Mouse (Mus musculus): ENCODE measurements around the gene Rasgef1b. TPM values are rescaled to one million over a fixed set of nuclear protein-coding genes. Genes with fewer than 3 reads are reported as not detected.

The Rasgef1b gene
- polyA plus RNA-seq, 1 experiment from 2014 or later, result 7.3 TPM

DNA sequence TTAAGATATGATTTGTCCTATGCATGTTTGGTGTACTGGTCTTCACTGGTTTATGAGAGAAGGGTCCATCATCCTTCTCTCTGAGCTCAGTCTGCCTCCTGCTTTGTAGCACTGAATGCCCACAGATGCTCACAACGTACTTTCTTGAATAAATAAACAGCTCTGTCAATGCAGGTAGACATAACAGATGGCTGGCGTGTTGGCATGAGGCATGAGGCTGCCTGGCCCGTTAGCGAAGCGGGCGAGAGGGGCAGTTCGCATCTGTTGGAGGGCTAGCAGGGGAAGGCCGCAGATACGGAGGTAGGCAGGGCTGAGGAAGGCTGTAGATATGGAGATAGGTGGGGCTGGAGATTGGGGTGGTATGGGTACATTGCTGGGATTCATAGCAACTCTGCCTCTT is 451.3 kb downstream of the Rasgef1b start:
- WGBS, result 80% methylated on average over 9 of the region's 9 CpGs
- Histone ChIP-seq H3K4me1 (ENCODE audit: control insufficient read depth, insufficient read depth, low read length) (peaks cover 4% of the 10 kb centered on the region; the same call in 1 of the 2 replicates), H3K4me2 (ENCODE audit: low read depth, low read length) (no peak overlapping the region)

DNA sequence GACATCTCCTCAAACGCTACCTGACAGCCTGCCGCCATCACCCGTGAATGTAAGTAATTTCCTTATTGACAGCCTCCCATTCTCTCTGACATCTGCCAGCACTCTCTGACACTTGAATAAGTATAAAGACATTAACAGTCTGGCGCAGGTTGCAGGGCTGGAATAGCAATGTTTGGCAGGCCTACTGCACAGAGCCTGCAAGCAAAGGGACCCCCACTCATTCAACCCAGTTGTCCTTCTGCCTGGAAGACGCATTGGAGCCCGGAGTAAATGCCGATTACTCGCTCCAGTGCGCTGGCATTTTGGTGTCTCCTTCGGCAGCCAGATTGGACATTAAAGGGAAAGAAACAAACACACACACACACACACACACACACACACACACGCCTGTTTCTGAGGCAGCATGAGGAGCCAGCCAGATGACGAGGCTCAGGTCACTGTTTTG is 454.7 kb downstream of the Rasgef1b start:
- Histone ChIP-seq H3K27me3 (replicated peaks; ENCODE audit: control insufficient read depth, insufficient read depth, low read length) (no peaks in the 10 kb centered on the region), H3K27ac (ENCODE audit: low read length) (no peak overlapping the region), H3K4me2 (ENCODE audit: low read depth, low read length) (no peak overlapping the region), H3K4me3 (ENCODE audit: low read length) (no peak overlapping the region), H3K4me1 (ENCODE audit: control insufficient read depth, insufficient read depth, low read length) (peaks cover 4% of the 10 kb centered on the region; the same call in 1 of the 2 replicates), H3K9me3 (ENCODE audit: control insufficient read depth, low read length) (no peaks in the 10 kb centered on the region), H3K36me3 (ENCODE audit: control insufficient read depth, insufficient read depth, low read length) (no peaks in the 10 kb centered on the region), H3K9ac (ENCODE audit: low read depth, low read length) (no peak overlapping the region)
- 64% methylated on average over 12 of the region's 12 CpGs for WGBS
- no peak for ATAC-seq

More for the DNA sequence above, 451.3 kb downstream of the Rasgef1b start:
- Histone ChIP-seq H3K9ac (ENCODE audit: low read depth, low read length) (no peak overlapping the region), H3K27ac (ENCODE audit: low read length) (no peak overlapping the region), H3K27me3 (replicated peaks; ENCODE audit: control insufficient read depth, insufficient read depth, low read length) (no peaks in the 10 kb centered on the region), H3K36me3 (ENCODE audit: control insufficient read depth, insufficient read depth, low read length) (no peaks in the 10 kb centered on the region), H3K4me3 (ENCODE audit: low read length) (no peak overlapping the region), H3K9me3 (ENCODE audit: control insufficient read depth, low read length) (no peaks in the 10 kb centered on the region)
- ATAC-seq, result no peak

DNA sequence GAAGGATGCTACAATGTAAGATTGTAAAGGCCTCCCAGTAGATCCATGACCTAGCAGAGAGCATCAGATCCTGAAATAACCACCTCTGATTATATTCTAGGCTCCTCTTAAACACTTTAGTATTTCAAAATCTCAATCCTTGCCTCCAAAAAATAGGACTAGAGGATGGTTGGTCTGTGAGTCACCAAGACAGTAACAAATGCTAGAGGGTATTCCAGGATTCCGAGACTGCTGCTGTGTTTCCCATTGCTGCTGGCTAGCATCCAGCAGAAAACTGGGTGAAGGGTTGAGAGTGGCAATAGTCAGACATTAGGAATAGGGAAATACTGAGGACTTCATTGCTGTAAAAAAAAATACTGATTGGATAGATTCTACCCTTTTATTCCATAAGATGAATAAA is 457.3 kb downstream of the Rasgef1b start:
- no peaks in the 10 kb centered on the region for H3K4me1 ChIP-seq (ENCODE audit: control insufficient read depth, insufficient read depth, low read length)
- no peaks in the 10 kb centered on the region for H3K36me3 ChIP-seq (ENCODE audit: control insufficient read depth, insufficient read depth, low read length)
- H3K4me2 ChIP-seq (ENCODE audit: low read depth, low read length), result no peak overlapping the region
- 62% methylated on average over 1 of the region's 1 CpGs for WGBS
- no peaks in the 10 kb centered on the region for H3K27me3 ChIP-seq (replicated peaks; ENCODE audit: control insufficient read depth, insufficient read depth, low read length)
- no peak overlapping the region for H3K27ac ChIP-seq (ENCODE audit: low read length)
- H3K9me3 ChIP-seq (ENCODE audit: control insufficient read depth, low read length), result no peaks in the 10 kb centered on the region
- H3K4me3 ChIP-seq (ENCODE audit: low read length), result no peak overlapping the region
- ATAC-seq, result no peak
- H3K9ac ChIP-seq (ENCODE audit: low read depth, low read length), result no peak overlapping the region

DNA sequence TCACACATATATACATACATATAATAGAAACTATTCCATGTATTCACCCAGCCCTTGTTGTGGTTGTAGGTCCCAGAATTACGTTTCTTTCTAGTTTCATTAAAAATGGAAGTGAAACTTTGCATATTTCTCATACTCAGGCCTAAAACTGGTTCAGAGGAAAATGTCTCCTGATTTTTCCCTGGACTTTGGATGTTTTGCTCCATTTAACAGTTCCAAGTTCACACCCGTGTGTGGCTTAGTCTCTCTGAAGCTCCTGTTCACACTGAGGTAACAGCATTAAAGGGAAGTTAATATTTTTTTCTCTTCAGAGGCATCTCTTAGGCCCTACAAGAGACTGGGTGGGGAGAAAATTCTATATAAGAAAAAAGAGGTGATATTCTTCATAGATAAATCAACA is 459.7 kb downstream of the Rasgef1b start:
- Histone ChIP-seq H3K27me3 (replicated peaks; ENCODE audit: control insufficient read depth, insufficient read depth, low read length) (no peaks in the 10 kb centered on the region), H3K9me3 (ENCODE audit: control insufficient read depth, low read length) (no peaks in the 10 kb centered on the region), H3K27ac (ENCODE audit: low read length) (no peak overlapping the region), H3K4me3 (ENCODE audit: low read length) (no peak overlapping the region), H3K4me2 (ENCODE audit: low read depth, low read length) (no peak overlapping the region), H3K4me1 (ENCODE audit: control insufficient read depth, insufficient read depth, low read length) (no peaks in the 10 kb centered on the region), H3K36me3 (ENCODE audit: control insufficient read depth, insufficient read depth, low read length) (no peaks in the 10 kb centered on the region), H3K9ac (ENCODE audit: low read depth, low read length) (no peak overlapping the region)
- no peak for ATAC-seq
- 73% methylated on average over 2 of the region's 2 CpGs for WGBS

DNA sequence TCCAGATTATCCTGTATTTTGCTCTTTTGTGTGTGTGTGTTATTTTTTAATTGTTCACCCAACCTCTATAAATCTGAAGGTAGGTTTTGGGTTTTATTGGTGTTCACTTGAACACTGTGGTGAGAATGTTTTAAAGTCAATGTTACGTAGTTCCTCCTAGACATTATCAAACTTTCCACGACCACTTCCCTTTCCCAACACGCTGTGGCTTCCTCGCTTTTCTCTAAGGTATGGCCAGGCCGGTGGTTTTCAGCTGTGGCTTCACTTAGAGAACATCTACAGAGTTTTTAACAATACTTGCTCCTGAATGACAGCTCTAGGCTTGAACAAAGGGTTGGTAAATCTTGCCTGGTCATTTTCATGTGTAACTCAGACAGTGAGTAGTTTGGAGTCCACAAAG is 461.5 kb downstream of the Rasgef1b start:
- H3K27ac ChIP-seq (ENCODE audit: low read length), result no peak overlapping the region

DNA sequence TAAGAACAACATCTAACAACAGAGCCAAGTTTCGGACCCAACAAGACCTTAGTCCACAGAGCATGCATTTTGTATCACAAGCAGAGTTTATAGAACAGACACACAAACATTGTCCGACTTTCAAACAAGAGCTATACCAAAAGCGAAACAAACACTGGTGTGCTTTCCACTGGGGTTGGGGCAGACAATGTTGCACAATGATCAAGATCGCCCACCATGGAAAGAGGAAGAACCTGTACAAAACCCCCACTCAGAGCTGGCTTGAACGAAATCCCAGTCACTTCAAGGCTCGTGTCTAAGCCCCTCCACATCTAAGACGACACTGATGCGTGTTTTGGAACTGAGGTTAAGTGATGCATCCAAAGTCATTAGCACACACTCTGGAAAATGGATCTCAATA is 462.6 kb downstream of the Rasgef1b start:
- Histone ChIP-seq H3K4me2 (ENCODE audit: low read depth, low read length) (no peak overlapping the region), H3K4me1 (ENCODE audit: control insufficient read depth, insufficient read depth, low read length) (no peaks in the 10 kb centered on the region), H3K36me3 (ENCODE audit: control insufficient read depth, insufficient read depth, low read length) (no peaks in the 10 kb centered on the region), H3K27me3 (replicated peaks; ENCODE audit: control insufficient read depth, insufficient read depth, low read length) (no peaks in the 10 kb centered on the region), H3K9me3 (ENCODE audit: control insufficient read depth, low read length) (no peaks in the 10 kb centered on the region), H3K27ac (ENCODE audit: low read length) (no peak overlapping the region), H3K9ac (ENCODE audit: low read depth, low read length) (no peak overlapping the region), H3K4me3 (ENCODE audit: low read length) (no peak overlapping the region)
- WGBS, result 86% methylated on average over 8 of the region's 8 CpGs
- no peak for ATAC-seq

More for the DNA sequence above, 461.5 kb downstream of the Rasgef1b start:
- Histone ChIP-seq H3K36me3 (ENCODE audit: control insufficient read depth, insufficient read depth, low read length) (no peaks in the 10 kb centered on the region), H3K4me2 (ENCODE audit: low read depth, low read length) (no peak overlapping the region), H3K9me3 (ENCODE audit: control insufficient read depth, low read length) (no peaks in the 10 kb centered on the region), H3K9ac (ENCODE audit: low read depth, low read length) (no peak overlapping the region), H3K4me1 (ENCODE audit: control insufficient read depth, insufficient read depth, low read length) (no peaks in the 10 kb centered on the region), H3K4me3 (ENCODE audit: low read length) (no peak overlapping the region), H3K27me3 (replicated peaks; ENCODE audit: control insufficient read depth, insufficient read depth, low read length) (no peaks in the 10 kb centered on the region)
- WGBS, result 82% methylated on average over 5 of the region's 5 CpGs
- no peak for ATAC-seq

DNA sequence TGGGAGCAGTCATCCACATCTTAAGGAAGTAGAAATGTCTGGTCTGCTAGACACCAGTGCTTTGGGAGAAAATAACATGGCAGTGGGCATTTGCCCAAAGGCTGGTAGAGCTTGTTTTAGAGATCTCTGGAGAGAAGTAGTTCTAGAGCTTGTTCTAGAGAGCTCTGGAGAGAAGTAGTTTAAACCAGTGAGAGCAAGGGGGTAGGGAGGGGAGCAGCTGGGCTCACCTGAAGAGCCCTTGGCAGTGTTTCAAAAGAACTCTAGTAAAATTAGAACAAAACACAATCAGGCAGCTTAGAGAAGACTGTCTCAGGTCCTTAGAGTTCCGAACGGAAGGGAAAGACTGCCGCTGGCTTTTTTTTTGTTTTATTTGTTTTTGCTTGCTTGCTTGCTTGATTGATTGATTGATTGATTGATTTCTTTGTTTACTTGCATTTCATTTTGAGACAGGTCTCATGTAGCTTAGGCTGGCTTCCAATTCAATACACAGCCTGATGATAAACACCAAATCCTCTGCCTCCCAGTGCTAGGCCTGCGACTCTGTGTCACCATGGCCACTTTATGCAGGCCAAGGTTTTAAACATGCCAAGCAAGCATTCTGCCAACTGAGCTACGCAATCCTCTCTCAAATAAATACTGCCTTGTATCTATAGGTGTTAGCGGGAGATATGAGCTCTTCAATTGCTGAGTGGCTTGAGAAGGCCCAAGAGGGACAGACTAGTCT is 466.5 kb downstream of the Rasgef1b start:
- H3K36me3 ChIP-seq (ENCODE audit: control insufficient read depth, insufficient read depth, low read length), result no peaks in the 10 kb centered on the region
- 81% methylated on average over 6 of the region's 6 CpGs for WGBS
- H3K27me3 ChIP-seq (replicated peaks; ENCODE audit: control insufficient read depth, insufficient read depth, low read length), result no peaks in the 10 kb centered on the region
- H3K9me3 ChIP-seq (ENCODE audit: control insufficient read depth, low read length), result no peaks in the 10 kb centered on the region
- H3K9ac ChIP-seq (ENCODE audit: low read depth, low read length), result no peak overlapping the region
- H3K27ac ChIP-seq (ENCODE audit: low read length), result no peak overlapping the region
- H3K4me1 ChIP-seq (ENCODE audit: control insufficient read depth, insufficient read depth, low read length), result no peaks in the 10 kb centered on the region
- no peak overlapping the region for H3K4me3 ChIP-seq (ENCODE audit: low read length)
- no peak overlapping the region for H3K4me2 ChIP-seq (ENCODE audit: low read depth, low read length)
- ATAC-seq, result no peak

DNA sequence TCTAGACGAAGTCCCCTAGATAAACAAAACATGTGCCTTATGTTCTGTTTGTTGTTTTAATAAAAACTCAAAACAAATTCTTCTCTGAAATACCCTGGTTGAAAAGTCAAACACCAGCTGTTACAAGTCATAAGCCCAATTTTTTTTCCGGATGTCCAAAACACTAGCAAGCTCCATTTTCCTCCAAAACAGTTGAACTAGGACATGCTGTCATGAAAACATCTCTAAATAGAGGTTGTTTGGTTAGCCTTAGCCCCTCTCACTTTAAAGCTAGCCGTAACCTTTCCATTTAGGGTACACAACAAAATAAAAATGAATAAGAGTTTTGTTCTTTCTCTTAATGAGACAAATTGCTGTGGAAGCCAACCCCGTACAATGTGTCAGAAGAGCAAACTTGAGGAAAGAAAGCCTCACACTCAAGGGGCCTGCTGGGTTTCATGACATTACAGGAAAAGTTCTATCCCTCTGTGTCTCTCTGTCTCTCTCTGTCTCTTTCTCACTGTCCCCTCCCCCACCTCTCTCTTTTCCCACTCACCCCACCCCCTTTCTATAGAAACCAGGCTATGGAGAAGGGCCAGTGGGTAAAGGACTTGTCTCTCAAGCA is 467.6 kb downstream of the Rasgef1b start:
- WGBS, result 80% methylated on average over 4 of the region's 4 CpGs
- no peak overlapping the region for H3K27ac ChIP-seq (ENCODE audit: low read length)

DNA sequence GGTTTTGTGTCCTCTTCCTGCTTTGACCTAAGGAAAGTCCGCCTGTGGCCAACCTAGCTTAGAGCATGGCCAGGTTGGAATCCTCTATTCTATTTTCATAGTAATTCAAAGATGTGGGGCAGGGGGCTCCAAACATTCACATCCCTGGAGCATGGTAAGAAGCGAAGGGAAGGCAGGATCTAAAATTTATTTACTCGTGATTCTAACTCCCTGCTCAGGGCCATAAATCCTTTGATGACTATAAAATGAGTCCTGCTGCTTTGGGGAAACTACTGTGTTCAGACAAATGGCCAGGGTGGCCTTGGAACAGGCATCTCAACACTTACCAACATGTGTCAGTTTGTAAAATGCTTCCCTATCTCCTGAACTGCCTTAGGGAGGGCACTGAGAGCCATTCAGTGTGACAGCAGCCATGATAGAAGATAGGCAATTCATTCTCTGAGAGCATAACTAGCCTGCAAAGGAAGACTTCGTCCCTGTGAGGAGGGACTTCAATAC is 470.8 kb downstream of the Rasgef1b start:
- H3K27ac ChIP-seq (ENCODE audit: low read length), result no peak overlapping the region
- no peaks in the 10 kb centered on the region for H3K9me3 ChIP-seq (ENCODE audit: control insufficient read depth, low read length)
- H3K4me1 ChIP-seq (ENCODE audit: control insufficient read depth, insufficient read depth, low read length), result peaks cover 6% of the 10 kb centered on the region; the same call in 1 of the 2 replicates
- H3K36me3 ChIP-seq (ENCODE audit: control insufficient read depth, insufficient read depth, low read length), result no peaks in the 10 kb centered on the region
- H3K4me2 ChIP-seq (ENCODE audit: low read depth, low read length), result no peak overlapping the region
- ATAC-seq, result no peak
- no peak overlapping the region for H3K9ac ChIP-seq (ENCODE audit: low read depth, low read length)
- no peak overlapping the region for H3K4me3 ChIP-seq (ENCODE audit: low read length)
- H3K27me3 ChIP-seq (replicated peaks; ENCODE audit: control insufficient read depth, insufficient read depth, low read length), result no peaks in the 10 kb centered on the region
- 62% methylated on average over 4 of the region's 4 CpGs for WGBS

More for the DNA sequence above, 467.6 kb downstream of the Rasgef1b start:
- no peaks in the 10 kb centered on the region for H3K9me3 ChIP-seq (ENCODE audit: control insufficient read depth, low read length)
- no peaks in the 10 kb centered on the region for H3K36me3 ChIP-seq (ENCODE audit: control insufficient read depth, insufficient read depth, low read length)
- no peak for ATAC-seq
- H3K27me3 ChIP-seq (replicated peaks; ENCODE audit: control insufficient read depth, insufficient read depth, low read length), result no peaks in the 10 kb centered on the region
- H3K4me1 ChIP-seq (ENCODE audit: control insufficient read depth, insufficient read depth, low read length), result no peaks in the 10 kb centered on the region
- no peak overlapping the region for H3K9ac ChIP-seq (ENCODE audit: low read depth, low read length)
- H3K4me3 ChIP-seq (ENCODE audit: low read length), result no peak overlapping the region
- no peak overlapping the region for H3K4me2 ChIP-seq (ENCODE audit: low read depth, low read length)
